Mouse (Mus musculus) T-helper 1 cell (primary cell): Measurements from ENCODE around the gene Fam185a.

Source experiments
- in situ Hi-C: fragments of 300-600 bp; cut with MboI, MseI; formaldehyde crosslinking; loops from one replicate; pipeline ENCODE4 v1.15.1; 2025; ENCODE audit warnings: high pct_unique_total_duplicates

The Fam185a gene

DNA sequence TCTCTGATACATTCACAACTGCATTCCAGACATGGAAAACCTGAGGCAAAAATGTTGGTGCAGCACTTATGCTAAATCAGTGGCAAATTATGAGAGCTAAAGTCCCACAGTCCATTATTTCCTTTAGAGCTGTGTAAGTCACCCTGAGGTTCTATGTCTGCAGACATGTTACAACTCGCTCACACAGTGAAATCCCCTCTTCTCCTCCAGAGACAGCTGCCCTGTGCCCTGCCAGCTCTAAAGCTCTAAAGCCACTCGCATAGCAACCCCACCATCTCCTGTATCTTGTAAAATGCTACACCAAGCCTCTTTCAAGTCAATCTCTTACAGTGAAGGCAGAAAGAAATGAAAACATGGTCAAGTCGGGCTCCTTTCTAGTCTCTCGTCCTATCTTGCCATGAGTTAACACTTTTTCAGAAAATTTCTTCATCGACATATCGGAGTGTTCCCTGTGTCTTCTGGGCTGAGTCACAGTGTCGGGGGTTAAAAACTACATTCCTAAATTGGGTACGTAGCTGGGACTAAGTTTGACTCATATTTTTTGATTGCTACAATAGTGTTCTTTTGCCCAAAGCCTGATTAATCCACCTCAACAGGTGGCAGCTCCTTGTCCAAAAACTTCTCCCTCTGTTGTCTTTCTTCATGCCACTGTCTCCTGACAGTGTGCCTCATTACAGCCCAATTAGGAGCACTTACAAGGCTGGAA lies 68.7 kb downstream of the Fam185a start:
- in situ Hi-C loops, result no loop called here

GRCm38 (mm10) chr5:21494781-21495180 lies 70.0 kb downstream of the Fam185a start:
- in situ Hi-C loops, result no loop called here

DNA sequence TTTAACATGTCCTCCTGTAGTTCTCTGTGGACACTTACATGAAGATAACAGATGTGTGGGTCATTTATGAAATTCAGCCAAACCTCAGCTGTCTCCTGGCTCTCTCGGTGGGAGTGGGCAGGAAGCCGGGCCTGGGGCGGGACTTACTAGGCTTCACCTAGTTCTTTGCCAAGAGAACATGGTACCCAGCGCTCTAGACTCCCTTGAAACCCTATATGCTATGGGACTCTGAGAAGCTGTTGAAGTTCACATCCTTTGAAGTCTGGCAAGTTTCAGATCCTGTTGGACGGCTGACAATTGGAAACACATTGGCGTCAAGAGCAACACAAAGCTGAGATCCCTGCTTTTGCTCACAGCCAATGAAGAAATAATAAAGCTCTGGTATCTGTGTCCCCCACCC lies 71.6 kb downstream of the Fam185a start:
- in situ Hi-C loops, result no loop called here

- in situ Hi-C loops, result no loop called here
These were observed 72.1 kb downstream of the Fam185a start for GRCm38 (mm10) chr5:21496881-21497280.

DNA sequence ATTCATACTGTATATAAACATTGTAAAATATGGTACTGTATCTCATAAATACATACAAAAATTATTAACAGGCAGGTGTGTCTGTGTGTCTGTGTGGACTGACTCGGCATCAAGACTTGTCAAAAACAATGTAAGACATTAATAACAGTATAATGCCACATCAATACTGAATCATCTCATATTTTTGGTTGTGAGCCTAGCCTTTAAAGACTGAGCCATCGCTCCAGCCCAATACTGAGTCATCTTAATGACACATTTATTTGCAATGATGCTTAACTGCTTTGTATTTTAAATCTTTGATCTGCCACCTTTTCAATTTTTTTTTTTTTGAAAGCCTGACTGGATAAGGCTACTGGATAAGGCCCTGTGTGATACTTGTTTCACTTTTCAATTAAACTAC lies 73.7 kb downstream of the Fam185a start:
- in situ Hi-C loops, result no loop called here

DNA sequence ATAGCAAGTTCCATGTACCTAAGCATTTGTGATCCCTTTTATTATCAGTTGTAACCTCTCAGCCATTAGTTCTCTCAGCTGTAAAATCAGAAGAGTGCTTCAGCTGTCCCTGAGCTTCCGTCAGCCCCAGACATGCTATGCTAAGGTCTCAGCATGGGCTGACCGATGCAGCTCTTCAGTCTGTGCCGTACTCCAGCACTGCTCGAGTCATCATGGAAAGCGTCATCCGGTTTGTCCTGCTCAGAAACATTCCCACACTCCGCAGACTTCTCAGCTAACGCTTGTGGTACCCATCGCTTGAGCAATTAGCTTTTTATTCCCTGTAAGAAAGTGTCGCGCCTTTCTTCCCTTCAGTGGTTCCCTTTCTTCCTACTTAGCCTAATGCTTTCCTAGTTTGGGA lies 74.2 kb downstream of the Fam185a start:
- in situ Hi-C loops, result no loop called here

- in situ Hi-C loops, result no loop called here
These were observed 75.4 kb downstream of the Fam185a start for GRCm38 (mm10) chr5:21500133-21500532.

DNA sequence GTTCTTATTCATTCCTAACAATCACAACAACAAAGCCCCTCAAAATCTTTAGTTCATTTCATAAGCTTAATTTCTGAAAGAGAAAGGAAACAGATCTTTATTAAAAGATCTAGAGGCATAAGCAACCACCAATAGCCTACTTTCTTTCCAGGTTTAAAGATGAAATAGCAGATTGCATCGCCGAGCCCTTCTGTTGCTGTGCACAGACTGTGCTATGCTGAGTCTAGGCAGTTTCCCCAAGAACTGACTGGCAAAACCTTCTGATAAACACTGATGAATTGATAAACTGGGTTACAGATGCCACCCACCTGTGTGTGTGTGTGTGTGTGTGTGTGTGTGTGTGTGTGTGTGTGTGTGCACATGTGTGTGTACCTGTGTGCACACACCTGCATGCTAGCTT lies 76.2 kb downstream of the Fam185a start:
- in situ Hi-C loops, result no loop called here

- in situ Hi-C loops, result no loop called here
These were observed 78.3 kb downstream of the Fam185a start for GRCm38 (mm10) chr5:21502936-21503610.

DNA sequence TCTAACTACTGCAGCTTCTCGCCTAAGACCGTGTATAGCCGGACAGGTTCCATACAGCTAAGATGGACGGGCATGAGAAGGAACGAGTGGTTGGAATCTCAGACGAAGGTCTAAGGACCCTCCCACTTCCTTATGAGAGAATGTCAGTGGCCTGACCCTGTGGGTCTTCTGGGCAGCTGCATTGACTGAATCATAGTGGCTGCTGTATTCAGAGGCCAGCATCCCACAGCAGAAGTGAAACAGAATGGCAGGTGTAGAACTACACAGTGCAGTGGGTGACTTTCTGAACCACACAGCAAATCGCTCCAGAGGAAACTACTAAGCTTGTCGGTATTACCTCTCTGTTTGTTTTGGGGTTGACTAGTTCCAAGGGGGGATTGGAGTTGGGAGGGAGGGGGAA lies 80.4 kb downstream of the Fam185a start:
- in situ Hi-C loops, result no loop called here

DNA sequence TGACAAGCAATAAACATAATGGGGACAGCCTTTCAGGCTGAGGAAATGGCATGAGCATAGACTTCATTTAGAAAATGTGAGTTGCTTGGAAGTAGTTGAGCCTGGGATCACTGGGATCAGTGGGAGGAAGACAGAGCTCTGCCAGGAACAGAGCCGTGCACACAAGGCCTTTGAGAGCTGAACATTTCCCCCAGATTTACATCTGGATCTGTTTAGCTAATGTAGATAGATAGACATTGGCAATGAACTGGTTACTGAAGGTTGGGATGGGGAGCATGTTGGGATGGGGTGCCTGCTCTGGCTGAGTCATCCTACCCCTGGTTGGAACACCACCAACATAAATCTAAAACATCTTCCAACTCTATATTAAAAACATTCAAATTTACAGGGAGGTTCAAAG lies 82.1 kb downstream of the Fam185a start:
- in situ Hi-C loops, result no loop called here

DNA sequence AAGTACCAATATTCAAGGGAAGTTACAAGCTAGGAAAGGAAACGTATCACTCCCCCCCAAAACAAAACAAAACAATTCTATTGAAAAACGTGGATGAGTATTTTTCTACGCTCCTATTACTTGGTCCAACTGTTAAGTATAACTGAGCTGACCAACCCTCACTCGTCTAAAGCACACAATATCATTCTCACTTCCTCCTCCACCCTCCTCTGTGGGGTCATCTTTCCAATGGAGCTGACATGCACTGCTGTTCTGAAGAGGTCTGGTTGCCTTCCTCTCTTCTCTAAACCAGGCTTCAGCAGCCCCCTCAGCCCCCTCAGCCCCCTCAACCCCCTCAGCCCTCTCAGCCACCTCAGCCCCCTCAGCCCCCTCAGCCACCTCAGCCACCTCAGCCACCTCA lies 85.0 kb downstream of the Fam185a start:
- in situ Hi-C loops, result loop anchor here (5.0 kb wide), 1 partner anchor 58 kb away; no protein-coding TSS in a partner anchor

GRCm38 (mm10) chr5:21513363-21513762 lies 88.6 kb downstream of the Fam185a start:
- in situ Hi-C loops, result loop anchor here (5.0 kb wide), 1 partner anchor 54 kb away; no protein-coding TSS in a partner anchor

DNA sequence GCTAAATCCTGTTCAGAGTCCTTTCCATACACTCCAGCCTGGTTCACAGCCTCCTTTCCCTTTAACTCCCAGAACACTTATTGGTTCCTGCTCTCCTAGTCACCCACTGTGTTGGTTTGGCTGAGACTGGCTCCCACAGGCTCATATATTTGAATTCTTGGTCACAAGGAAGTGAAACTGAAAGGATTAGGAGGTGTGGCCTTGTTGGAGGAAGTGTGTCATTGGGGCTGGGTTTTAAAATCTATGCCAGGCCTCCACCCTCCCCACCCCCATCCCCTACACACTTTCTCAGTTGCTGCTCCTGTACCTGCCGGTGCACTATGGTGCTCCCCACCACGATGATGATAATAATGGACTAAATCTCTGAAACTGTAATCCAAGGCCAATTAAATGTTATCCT lies 92.8 kb downstream of the Fam185a start:
- in situ Hi-C loops, result no loop called here

GRCm38 (mm10) chr5:21518207-21518606 lies 93.4 kb downstream of the Fam185a start:
- in situ Hi-C loops, result no loop called here

GRCm38 (mm10) chr5:21519166-21519565 lies 94.4 kb downstream of the Fam185a start:
- in situ Hi-C loops, result no loop called here

DNA sequence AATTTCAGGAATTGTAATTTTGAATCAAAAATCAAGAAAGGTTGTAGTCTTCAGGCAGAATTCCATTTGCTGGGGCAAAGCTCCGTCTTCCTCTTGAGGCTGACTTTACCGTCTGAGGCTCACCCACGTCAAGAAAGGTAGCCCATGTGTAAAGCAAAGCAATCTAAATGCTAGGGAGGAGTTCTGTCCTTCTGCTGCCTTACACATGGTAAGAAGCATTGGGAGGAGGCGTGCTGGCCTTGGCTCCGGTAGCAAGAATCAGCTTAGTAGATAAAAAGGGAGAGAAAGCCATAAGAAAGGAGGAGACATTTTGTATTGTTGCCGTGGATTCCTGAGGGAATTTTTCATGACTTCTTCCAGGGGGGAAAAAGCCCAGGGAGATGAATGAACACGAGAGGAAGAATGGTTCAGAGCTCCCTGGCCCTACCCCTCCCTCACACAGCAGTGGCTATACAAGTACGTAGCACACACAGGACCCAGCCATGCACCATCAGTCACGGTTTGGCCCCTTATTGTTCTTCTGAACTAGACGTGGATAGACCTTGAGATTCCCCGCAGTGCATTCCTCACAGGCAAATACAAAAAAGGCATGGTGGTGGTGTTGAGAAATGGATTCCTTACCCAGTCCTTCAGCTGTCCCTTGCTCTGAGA lies 102.2 kb downstream of the Fam185a start:
- in situ Hi-C loops, result loop anchor here (25.0 kb wide), 1 partner anchor 1540 kb away; no protein-coding TSS in a partner anchor

DNA sequence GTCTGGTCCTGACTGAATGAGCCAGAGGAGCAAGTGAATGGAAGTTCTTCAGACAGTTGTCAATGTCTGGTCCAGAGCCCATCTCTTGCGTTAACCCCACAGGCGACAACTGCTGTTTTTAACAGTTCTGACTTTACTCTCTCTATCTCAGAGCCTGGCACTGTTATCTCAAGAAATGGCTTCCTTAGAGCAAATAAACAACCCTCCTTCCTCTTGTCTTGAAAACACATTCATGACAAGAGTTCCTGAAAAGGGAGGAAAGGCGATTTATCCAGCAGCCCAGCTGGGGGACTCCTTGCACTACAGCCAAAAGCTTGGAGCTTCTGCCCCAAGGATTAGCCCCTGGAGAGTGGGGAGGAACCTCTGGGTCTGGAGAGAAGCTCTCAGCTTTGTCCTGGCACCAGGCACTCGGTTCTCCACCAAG lies 102.7 kb downstream of the Fam185a start:
- in situ Hi-C loops, result loop anchor here (25.0 kb wide), 1 partner anchor 1540 kb away; no protein-coding TSS in a partner anchor

- in situ Hi-C loops, result loop anchor here (25.0 kb wide), 1 partner anchor 1541 kb away; no protein-coding TSS in a partner anchor
These were observed 103.5 kb downstream of the Fam185a start for GRCm38 (mm10) chr5:21528068-21528842.

DNA sequence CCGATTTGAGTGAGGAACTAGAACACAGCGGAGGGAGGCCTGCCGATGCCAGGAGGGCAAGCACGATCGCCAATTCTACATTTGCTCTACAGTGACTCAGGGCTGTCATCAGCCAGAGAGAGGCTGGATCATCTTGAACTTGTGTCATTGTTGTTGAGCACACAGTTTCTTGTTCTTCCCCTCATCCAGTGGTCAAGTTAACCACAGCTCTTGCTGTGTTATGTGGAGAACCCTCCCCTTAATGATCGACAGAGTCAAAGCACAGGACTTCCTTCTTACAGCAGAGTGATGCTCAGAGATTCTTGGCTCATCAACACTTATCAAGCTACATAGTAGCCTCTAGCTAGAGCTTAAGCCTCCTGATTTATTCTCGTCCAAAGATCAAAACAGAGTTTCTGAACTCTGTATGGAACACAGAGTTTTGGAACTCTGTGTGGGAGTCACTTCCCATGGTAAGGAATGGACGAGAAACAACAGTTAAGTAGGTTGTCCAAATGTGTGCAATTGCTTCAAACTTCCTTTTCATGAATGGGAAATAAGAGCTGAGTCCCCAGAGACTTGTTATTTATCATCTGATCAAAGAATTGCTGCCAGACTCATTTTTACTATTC lies 104.5 kb downstream of the Fam185a start:
- in situ Hi-C loops, result loop anchor here (25.0 kb wide), 1 partner anchor 1542 kb away; no protein-coding TSS in a partner anchor
